24 mouse cellular contexts compared by ENCODE assay signal in genomic region chr16:74464835-74465234, GRCm38 (mm10). TPM values are rescaled to one million over a fixed set of nuclear protein-coding genes. Genes with fewer than 3 reads are reported as not detected.
DNase-seq lines count a peak whose midpoint lies in the region; ATAC-seq lines count a peak whose summit lies in the region.
"Had no signal": no experiment of that assay in that cellular context is flagged by ENCODE, and none has a peak within 500 bp of the region (broad histone marks: within the 10 kb centered on the region; RNA-seq: fewer than 3 reads in every experiment).

No protein-coding gene starts in this region.

- H3K9me3 ChIP-seq in forebrain, embryonic 16.5 days (ENCODE audit: control insufficient read depth, low read length), result no peaks in the 10 kb centered on the region
- no peaks in the 10 kb centered on the region for H3K9me3 ChIP-seq in forebrain, embryonic 11.5 days (ENCODE audit: control insufficient read depth, low read length)
- H3K9me3 ChIP-seq in kidney, embryonic 15.5 days (replicated peaks), result no peaks in the 10 kb centered on the region
- H3K9me3 ChIP-seq in embryonic facial prominence, embryonic 14.5 days (ENCODE audit: control insufficient read depth, low read length), result no peaks in the 10 kb centered on the region
- H3K9me3 ChIP-seq: embryonic facial prominence, embryonic 12.5 days; G1E; heart, embryonic 10.5 days; hindbrain, embryonic 13.5 days had no signal

- 41% methylated on average over 2 of the region's 2 CpGs for WGBS in forebrain, embryonic 16.5 days
- WGBS in forebrain, embryonic 11.5 days, result 58% methylated on average over 2 of the region's 2 CpGs
- WGBS in kidney, embryonic 15.5 days, result 25% methylated on average over 2 of the region's 2 CpGs
- 28% methylated on average over 2 of the region's 2 CpGs for WGBS in embryonic facial prominence, embryonic 14.5 days

- H3K4me2 ChIP-seq in forebrain, embryonic 16.5 days (ENCODE audit: low read length), result no peak overlapping the region
- H3K4me2 ChIP-seq in forebrain, embryonic 11.5 days (ENCODE audit: low read depth, low read length, severe bottlenecking), result no peak overlapping the region
- H3K4me2 ChIP-seq in kidney, embryonic 15.5 days, result no peak overlapping the region
- no peak overlapping the region for H3K4me2 ChIP-seq in embryonic facial prominence, embryonic 14.5 days (ENCODE audit: low read depth, low read length)
- H3K4me2 ChIP-seq: embryonic facial prominence, embryonic 12.5 days; hindbrain, embryonic 13.5 days had no signal

- peaks cover 16% of the 10 kb centered on the region for H3K4me1 ChIP-seq in forebrain, embryonic 16.5 days (replicated peaks; ENCODE audit: control insufficient read depth, insufficient read depth, low read length)
- no peaks in the 10 kb centered on the region; the same call in 1 of the 2 replicates for H3K4me1 ChIP-seq in forebrain, embryonic 11.5 days (replicated peaks; ENCODE audit: control insufficient read depth, insufficient read depth, low read length)
- H3K4me1 ChIP-seq in kidney, embryonic 15.5 days, result peaks cover 5% of the 10 kb centered on the region; the same call in 1 of the 2 replicates
- no peaks in the 10 kb centered on the region for H3K4me1 ChIP-seq in embryonic facial prominence, embryonic 14.5 days (ENCODE audit: control insufficient read depth, insufficient read depth, low read length)
- H3K4me1 ChIP-seq: embryonic facial prominence, embryonic 12.5 days; heart, embryonic 10.5 days had no signal

- no peak overlapping the region for H3K4me3 ChIP-seq in forebrain, embryonic 16.5 days (replicated peaks; ENCODE audit: low read length)
- H3K4me3 ChIP-seq in forebrain, embryonic 11.5 days (ENCODE audit: low read depth, low read length), result no peak overlapping the region
- H3K4me3 ChIP-seq in kidney, embryonic 15.5 days (replicated peaks), result no peak overlapping the region
- H3K4me3 ChIP-seq in embryonic facial prominence, embryonic 14.5 days (ENCODE audit: low read depth, low read length), result no peak overlapping the region
- H3K4me3 ChIP-seq: embryonic facial prominence, embryonic 12.5 days; heart, embryonic 10.5 days; hindbrain, embryonic 13.5 days had no signal

- no peak for ATAC-seq in forebrain, embryonic 16.5 days
- ATAC-seq in forebrain, embryonic 11.5 days (replicated peaks; ENCODE audit: low FRiP score), result no peak
- peak; percentile 90 for ATAC-seq in kidney, embryonic 15.5 days (replicated peaks; ENCODE audit: low FRiP score)
- ATAC-seq in embryonic facial prominence, embryonic 14.5 days (ENCODE audit: low read depth), result no peak
- ATAC-seq: CD4-positive, CD25-positive, alpha-beta regulatory T cell, adult 4 months; hindbrain, postnatal 0 days had no signal

- no peaks in the 10 kb centered on the region for H3K27me3 ChIP-seq in forebrain, embryonic 16.5 days (replicated peaks; ENCODE audit: control insufficient read depth, insufficient read depth, low read length)
- H3K27me3 ChIP-seq in forebrain, embryonic 11.5 days (ENCODE audit: control insufficient read depth, insufficient read depth, low read length), result no peaks in the 10 kb centered on the region
- H3K27me3 ChIP-seq in kidney, embryonic 15.5 days, result no peaks in the 10 kb centered on the region
- H3K27me3 ChIP-seq in embryonic facial prominence, embryonic 14.5 days (replicated peaks; ENCODE audit: control insufficient read depth, insufficient read depth, low read length), result no peaks in the 10 kb centered on the region
- H3K27me3 ChIP-seq: embryonic facial prominence, embryonic 12.5 days; hindbrain, embryonic 13.5 days had no signal

- H3K27ac ChIP-seq in forebrain, embryonic 16.5 days (ENCODE audit: low read length), result peak overlapping the region; percentile 81
- no peak overlapping the region for H3K27ac ChIP-seq in forebrain, embryonic 11.5 days (ENCODE audit: low read depth, low read length)
- H3K27ac ChIP-seq in kidney, embryonic 15.5 days, result peak overlapping the region; percentile 76
- H3K27ac ChIP-seq in embryonic facial prominence, embryonic 14.5 days (replicated peaks; ENCODE audit: low read depth, low read length), result no peak overlapping the region
- H3K27ac ChIP-seq: embryonic facial prominence, embryonic 12.5 days; heart, embryonic 10.5 days; hindbrain, embryonic 13.5 days; hindbrain, postnatal 0 days had no signal

- H3K9ac ChIP-seq in forebrain, embryonic 16.5 days (replicated peaks; ENCODE audit: low read depth, low read length), result no peak overlapping the region
- H3K9ac ChIP-seq in forebrain, embryonic 11.5 days (ENCODE audit: low read length), result no peak overlapping the region
- H3K9ac ChIP-seq in kidney, embryonic 15.5 days, result no peak overlapping the region
- no peak overlapping the region for H3K9ac ChIP-seq in embryonic facial prominence, embryonic 14.5 days (ENCODE audit: low read depth, low read length)
- H3K9ac ChIP-seq: embryonic facial prominence, embryonic 12.5 days; hindbrain, embryonic 13.5 days had no signal

- peak; percentile 26 for DNase-seq in embryo, embryonic 10.5 days (ENCODE audit: low spot score)
- no peak for DNase-seq in embryo, embryonic 11 days
- DNase-seq in forebrain, embryonic 11.5 days (ENCODE audit: low spot score), result no peak
- no peak for DNase-seq in kidney, postnatal 14 days
- DNase-seq in embryonic facial prominence, embryonic 14.5 days (ENCODE audit: low spot score), result peak; percentile 23
- DNase-seq in heart, adult 18-20 months, result no peak
- DNase-seq: adrenal gland, postnatal 10 days; B cell, adult 2 months; cerebellum, adult 11-12 months; cerebellum, adult 9-10 months; cerebellum, postnatal 25 days; gastrocnemius, postnatal 36 days; heart, adult 11 months; heart, postnatal 10 days; kidney, adult 11 months had no signal

- no peaks in the 10 kb centered on the region for H3K36me3 ChIP-seq in forebrain, embryonic 16.5 days (ENCODE audit: control insufficient read depth, insufficient read depth)
- H3K36me3 ChIP-seq in forebrain, embryonic 11.5 days (ENCODE audit: control insufficient read depth, insufficient read depth, low read length), result no peaks in the 10 kb centered on the region
- H3K36me3 ChIP-seq in kidney, embryonic 15.5 days, result no peaks in the 10 kb centered on the region
- no peaks in the 10 kb centered on the region for H3K36me3 ChIP-seq in embryonic facial prominence, embryonic 14.5 days (ENCODE audit: control insufficient read depth, insufficient read depth, low read length)
- H3K36me3 ChIP-seq: embryonic facial prominence, embryonic 12.5 days; G1E; heart, embryonic 10.5 days; hindbrain, embryonic 13.5 days had no signal

RNA-seq across cellular contexts. Expression of gene Robo2, which starts 53.2 kb away (rescaled TPM):
- 123 and 132 TPM in 2 replicates for polyA plus RNA-seq in forebrain, embryonic 16.5 days (2015; fragmentation: Nextera tagmentation; extraction: Ambion mirVana)
- polyA plus RNA-seq in forebrain, embryonic 11.5 days (2014; fragmentation: Nextera tagmentation; extraction: Ambion mirVana), result 27.6 and 33.7 TPM in 2 replicates
- 93.0 and 97.8 TPM in 2 replicates for polyA plus RNA-seq in kidney, embryonic 15.5 days (2015; fragmentation: Nextera tagmentation; extraction: Ambion mirVana)
- polyA plus RNA-seq in embryonic facial prominence, embryonic 14.5 days (2014; fragmentation: Nextera tagmentation; extraction: Ambion mirVana), result 56.8 and 69.3 TPM in 2 replicates
- 1 to 10 TPM; 1.1 to 1.4 TPM for total RNA-seq in heart, adult 18-20 months (2021)
- total RNA-seq: hematopoietic stem cell, adult 5-6 weeks had no signal
- polyA plus RNA-seq: CD4-positive, CD25-positive, alpha-beta regulatory T cell, adult 4 months; G1E had no signal

Comparison
In these comparisons a context has a peak if more than half of its experiments do, and no peak if none do; other contexts are left out.
1. DNase-seq: peak in embryo, embryonic 10.5 days (single experiment) and embryonic facial prominence, embryonic 14.5 days (single experiment); none in embryo, embryonic 11 days (single experiment), forebrain, embryonic 11.5 days (single experiment), kidney, postnatal 14 days (single experiment) and heart, adult 18-20 months (0 of 2).
2. H3K27ac ChIP-seq: peak in forebrain, embryonic 16.5 days (single experiment) and kidney, embryonic 15.5 days (single experiment); none in forebrain, embryonic 11.5 days (single experiment) and embryonic facial prominence, embryonic 14.5 days (single experiment).